Mouse (Mus musculus) heart, adult 18-20 months (tissue): Measurements from ENCODE around the gene Mccc2. TPM values are rescaled to one million over a fixed set of nuclear protein-coding genes. Genes with fewer than 3 reads are reported as not detected.
"Not testable (repeated sequence)": the region's sequence is repeated elsewhere in the genome, so short reads cannot be mapped to it uniquely, and the experiment has no call there.

Experiments used
- DNase-seq, 2 experiments: peaks; one replicate each; pipeline ENCODE4 v3.0.0; 2021 to 2022; ENCODE audit warnings: mixed read lengths in 1 of 2
- long read RNA-seq, 2 experiments: library from polyadenylated mRNA; stranded (forward); transcript quantifications; one replicate each; pipeline ENCODE4 v2.0.0; 2021
- total RNA-seq, 2 experiments: library from RNA; stranded (reverse); gene quantifications; 2 replicates each; pipeline ENCODE4 v1.2.3; 2021

Gene Mccc2
- 10 to 100 TPM; 92.1 to 92.4 TPM for total RNA-seq
- long read RNA-seq, experiment 1, transcript Mccc2-201 (17 exons, 2,123 nt) = major isoform, 122 of 139 reads
- long read RNA-seq, experiment 1, partial matches to known transcripts = 4 of 139 reads
- long read RNA-seq, experiment 1, other reads (novel, unspliced or antisense) = 13 of 139 reads
- long read RNA-seq, experiment 2, transcript Mccc2-201 (17 exons, 2,123 nt) = major isoform, 64 of 77 reads
- long read RNA-seq, experiment 2, partial matches to known transcripts = 6 of 77 reads
- long read RNA-seq, experiment 2, other reads (novel, unspliced or antisense) = 7 of 77 reads

GRCm38 (mm10) chr13:100014906-100015895 lies at the start of gene Mccc2:
Gene Mccc2, minus strand, starts transcription at chr13:100015639.
- DNase-seq = peak; percentile 86 to 91

- no peak for DNase-seq
These were observed 48.5 kb upstream of the Mccc2 start for GRCm38 (mm10) chr13:100063936-100064335.

- DNase-seq = not testable (repeated sequence)
These were observed 42.3 kb upstream of the Mccc2 start for GRCm38 (mm10) chr13:100057738-100058137.

- no peak for DNase-seq
These were observed 10.6 kb upstream of the Mccc2 start for GRCm38 (mm10) chr13:100026013-100026412.

GRCm38 (mm10) chr13:100016891-100017290 lies 1.5 kb upstream of the Mccc2 start:
- DNase-seq = no peak

GRCm38 (mm10) chr13:100015937-100016336 lies 498 bp upstream of the Mccc2 start:
- no peak for DNase-seq

- no peak for DNase-seq
These were observed 9.4 kb downstream of the Mccc2 start for GRCm38 (mm10) chr13:100005911-100006496.

GRCm38 (mm10) chr13:100001790-100002196 lies 13.6 kb downstream of the Mccc2 start:
- DNase-seq = peak; percentile 93 to 95

GRCm38 (mm10) chr13:99999078-99999477 lies 16.4 kb downstream of the Mccc2 start:
- DNase-seq = no peak

GRCm38 (mm10) chr13:99998099-99998498 lies 17.3 kb downstream of the Mccc2 start:
- no peak for DNase-seq

GRCm38 (mm10) chr13:99989592-99989991 lies 25.8 kb downstream of the Mccc2 start:
- DNase-seq = no peak

GRCm38 (mm10) chr13:99983320-99983719 lies 32.1 kb downstream of the Mccc2 start:
- DNase-seq = no peak

GRCm38 (mm10) chr13:99979406-99979805 lies 36.0 kb downstream of the Mccc2 start:
- no peak for DNase-seq

GRCm38 (mm10) chr13:99970089-99970488 lies 45.4 kb downstream of the Mccc2 start:
- no peak for DNase-seq

- DNase-seq = no peak
These were observed 48.3 kb downstream of the Mccc2 start for GRCm38 (mm10) chr13:99967013-99967678.

- DNase-seq = no peak
These were observed 51.6 kb downstream of the Mccc2 start for GRCm38 (mm10) chr13:99963814-99964213.

GRCm38 (mm10) chr13:99961661-99962060 lies 53.8 kb downstream of the Mccc2 start:
- no peak for DNase-seq

GRCm38 (mm10) chr13:99955591-99955944 lies 59.9 kb downstream of the Mccc2 start:
- peak in 1 of 2 experiments; percentile 21 for DNase-seq

GRCm38 (mm10) chr13:99954902-99955590 lies 60.4 kb downstream of the Mccc2 start:
- DNase-seq = peak; percentile 26 to 50

- DNase-seq = peak in 1 of 2 experiments; percentile 1
These were observed 68.0 kb downstream of the Mccc2 start for GRCm38 (mm10) chr13:99947417-99947816.

- no peak for DNase-seq
These were observed 71.9 kb downstream of the Mccc2 start for GRCm38 (mm10) chr13:99943525-99943924.
